Mouse (Mus musculus) embryonic facial prominence, embryonic 12.5 days (tissue): ENCODE results near the gene Sh2b1. TPM values are rescaled to one million over a fixed set of nuclear protein-coding genes. Genes with fewer than 3 reads are reported as not detected.

Source experiments
- ATAC-seq: fragments of 200-750 bp; cut with Nextera tagmentation; 2 replicates; pipeline ENCODE4 v1.8.0; 2017; ENCODE audit not compliant: insufficient number of reproducible peaks, insufficient read depth, low FRiP score, low TSS enrichment
- H3K27ac ChIP-seq: fragments of 300-500 bp; sonication (generic); 2 replicates; pipeline ENCODE4 v1.5.1; 2016; ENCODE audit warnings: mild to moderate bottlenecking
- H3K27me3 ChIP-seq: fragments of 300-500 bp; sonication (generic); 2 replicates; pipeline ENCODE4 v1.6.1; 2016; ENCODE audit warnings: mild to moderate bottlenecking, moderate library complexity
- H3K36me3 ChIP-seq: fragments of 300-500 bp; sonication (generic); 2 replicates; pipeline ENCODE4 v1.6.1; 2016; ENCODE audit warnings: mild to moderate bottlenecking
- H3K4me1 ChIP-seq: fragments of 300-500 bp; sonication (generic); 2 replicates; pipeline ENCODE4 v1.6.1; 2016
- H3K4me2 ChIP-seq: fragments of 300-500 bp; sonication (generic); replicated peaks from 2 replicates; pipeline ENCODE4 v1.6.1; 2016; ENCODE audit warnings: mild to moderate bottlenecking, moderate library complexity
- H3K4me3 ChIP-seq: fragments of 300-500 bp; sonication (generic); 2 replicates; pipeline ENCODE4 v1.5.1; 2016; ENCODE audit warnings: mild to moderate bottlenecking
- H3K9ac ChIP-seq: fragments of 300-500 bp; sonication (generic); 2 replicates; pipeline ENCODE4 v1.6.1; 2016; ENCODE audit warnings: mild to moderate bottlenecking, moderate library complexity
- H3K9me3 ChIP-seq: fragments of 300-500 bp; sonication (generic); 2 replicates; pipeline ENCODE4 v1.6.1; 2016; ENCODE audit warnings: mild to moderate bottlenecking, moderate library complexity
- WGBS: fragments of 180-500 bp; shearing (Covaris S2); methylation state at CpG from one replicate; pipeline ENCODE4 v1.1.7; 2016; 5-methylcytosine and 5-hydroxymethylcytosine counted together
- polyA plus RNA-seq: library from polyadenylated mRNA; unstranded; fragments of >200 nt; fragmentation: Nextera tagmentation; extraction: Ambion mirVana; gene quantifications from 2 replicates; pipeline ENCODE4 v1.2.1, GENCODE M21; 2016

Sh2b1 gene
- polyA plus RNA-seq = 60.2 and 62.6 TPM in 2 replicates

- peak within 1 kb of the TSS; percentile 92 for H3K27ac ChIP-seq
- H3K4me1 ChIP-seq = peaks cover 16% of the 10 kb centered on the region
- peak within 1 kb of the TSS; percentile 90 for H3K4me3 ChIP-seq
- H3K36me3 ChIP-seq = peaks cover 29% of the 10 kb centered on the region
- H3K9ac ChIP-seq = peak within 1 kb of the TSS; percentile 98
- WGBS = under 1% methylated on average over 53 of the region's 53 CpGs
- peak within 1 kb of the TSS; percentile 96 for H3K4me2 ChIP-seq
- H3K9me3 ChIP-seq = no peaks in the 10 kb centered on the region
- H3K27me3 ChIP-seq = no peaks in the 10 kb centered on the region
- ATAC-seq = peak; percentile 89
Measured at GRCm38 (mm10) chr7:126474993-126475581, at the start of gene Sh2b1. Gene Sh2b1 (minus strand): TSS chr7:126475424.

GRCm38 (mm10) chr7:126523316-126523715 is 48.1 kb upstream of the Sh2b1 start:
- Histone ChIP-seq H3K36me3 (no peaks in the 10 kb centered on the region), H3K4me1 (no peaks in the 10 kb centered on the region), H3K27me3 (no peaks in the 10 kb centered on the region), H3K4me3 (no peak overlapping the region), H3K27ac (no peak overlapping the region), H3K9ac (no peak overlapping the region), H3K4me2 (no peak overlapping the region), H3K9me3 (no peaks in the 10 kb centered on the region)
- WGBS = 70% methylated on average over 3 of the region's 3 CpGs
- ATAC-seq = no peak

GRCm38 (mm10) chr7:126519513-126519912 is 44.3 kb upstream of the Sh2b1 start:
- H3K4me3 ChIP-seq = no peak overlapping the region
- no peak for ATAC-seq
- H3K4me2 ChIP-seq = no peak overlapping the region
- no peaks in the 10 kb centered on the region for H3K36me3 ChIP-seq
- 55% methylated on average over 2 of the region's 2 CpGs for WGBS
- H3K4me1 ChIP-seq = no peaks in the 10 kb centered on the region
- no peaks in the 10 kb centered on the region for H3K27me3 ChIP-seq
- H3K27ac ChIP-seq = no peak overlapping the region
- no peaks in the 10 kb centered on the region for H3K9me3 ChIP-seq
- H3K9ac ChIP-seq = no peak overlapping the region

GRCm38 (mm10) chr7:126518261-126518941 is 43.2 kb upstream of the Sh2b1 start:
- Histone ChIP-seq H3K27me3 (no peaks in the 10 kb centered on the region), H3K36me3 (no peaks in the 10 kb centered on the region), H3K4me1 (no peaks in the 10 kb centered on the region), H3K4me2 (no peak overlapping the region), H3K9me3 (no peaks in the 10 kb centered on the region), H3K4me3 (no peak overlapping the region), H3K9ac (no peak overlapping the region), H3K27ac (no peak overlapping the region)
- 90% methylated on average over 5 of the region's 5 CpGs for WGBS
- ATAC-seq = no peak

- no peaks in the 10 kb centered on the region for H3K36me3 ChIP-seq
- no peaks in the 10 kb centered on the region for H3K4me1 ChIP-seq
- no peak for ATAC-seq
- H3K4me3 ChIP-seq = no peak overlapping the region
- WGBS = 84% methylated on average over 3 of the region's 3 CpGs
- H3K4me2 ChIP-seq = no peak overlapping the region
- no peak overlapping the region for H3K9ac ChIP-seq
- no peak overlapping the region for H3K27ac ChIP-seq
- H3K9me3 ChIP-seq = no peaks in the 10 kb centered on the region
- H3K27me3 ChIP-seq = no peaks in the 10 kb centered on the region
Measured at GRCm38 (mm10) chr7:126511287-126511686, 36.1 kb upstream of the Sh2b1 start.

GRCm38 (mm10) chr7:126507126-126507778 is 32.0 kb upstream of the Sh2b1 start:
- 81% methylated on average over 8 of the region's 8 CpGs for WGBS
- no peaks in the 10 kb centered on the region for H3K36me3 ChIP-seq
- H3K4me2 ChIP-seq = no peak overlapping the region
- no peaks in the 10 kb centered on the region for H3K27me3 ChIP-seq
- H3K4me3 ChIP-seq = no peak overlapping the region
- H3K9ac ChIP-seq = peak overlapping the region; percentile 27; the same call in 1 of the 2 replicates
- no peaks in the 10 kb centered on the region for H3K9me3 ChIP-seq
- ATAC-seq = no peak
- no peaks in the 10 kb centered on the region for H3K4me1 ChIP-seq
- no peak overlapping the region for H3K27ac ChIP-seq

- no peaks in the 10 kb centered on the region for H3K27me3 ChIP-seq
- 90% methylated on average over 2 of the region's 2 CpGs for WGBS
- no peak overlapping the region for H3K9ac ChIP-seq
- no peaks in the 10 kb centered on the region for H3K9me3 ChIP-seq
- H3K4me1 ChIP-seq = peaks cover 9% of the 10 kb centered on the region
- no peak overlapping the region for H3K4me3 ChIP-seq
- no peak overlapping the region for H3K27ac ChIP-seq
- no peak overlapping the region for H3K4me2 ChIP-seq
- peaks cover 13% of the 10 kb centered on the region for H3K36me3 ChIP-seq
- ATAC-seq = no peak
Measured at GRCm38 (mm10) chr7:126504913-126505312, 29.7 kb upstream of the Sh2b1 start.

- H3K4me1 ChIP-seq = peaks cover 9% of the 10 kb centered on the region
- peak within 1 kb of the TSS; percentile 100 for H3K4me3 ChIP-seq
- peak within 1 kb of the TSS; percentile 85 for H3K4me2 ChIP-seq
- peak within 1 kb of the TSS; percentile 100 for H3K27ac ChIP-seq
- H3K9ac ChIP-seq = peak within 1 kb of the TSS; percentile 100
- no peaks in the 10 kb centered on the region for H3K9me3 ChIP-seq
- H3K36me3 ChIP-seq = peaks cover 28% of the 10 kb centered on the region
- ATAC-seq = peak; percentile 87
- under 1% methylated on average over 52 of the region's 72 CpGs for WGBS
- no peaks in the 10 kb centered on the region for H3K27me3 ChIP-seq
Measured at GRCm38 (mm10) chr7:126503273-126503878, 28.2 kb upstream of the Sh2b1 start, which contains the start of gene Atxn2l. Gene Atxn2l (minus strand): TSS chr7:126503437.

GRCm38 (mm10) chr7:126502751-126503150 is 27.5 kb upstream of the Sh2b1 start:
- Histone ChIP-seq H3K36me3 (peaks cover 34% of the 10 kb centered on the region), H3K4me3 (peak overlapping the region; percentile 100), H3K9me3 (no peaks in the 10 kb centered on the region), H3K27me3 (no peaks in the 10 kb centered on the region), H3K9ac (peak overlapping the region; percentile 100), H3K4me2 (peak overlapping the region; percentile 85), H3K27ac (peak overlapping the region; percentile 100), H3K4me1 (peaks cover 9% of the 10 kb centered on the region)
- peak; percentile 11; the same call in 1 of the 2 replicates for ATAC-seq
- WGBS = 1% methylated on average over 40 of the region's 40 CpGs

GRCm38 (mm10) chr7:126502023-126502741 is 27.0 kb upstream of the Sh2b1 start:
- peak; percentile 87 for ATAC-seq
- no peaks in the 10 kb centered on the region for H3K9me3 ChIP-seq
- H3K4me2 ChIP-seq = peak overlapping the region; percentile 85
- peak overlapping the region; percentile 100 for H3K27ac ChIP-seq
- H3K4me1 ChIP-seq = peaks cover 9% of the 10 kb centered on the region
- peak overlapping the region; percentile 100 for H3K9ac ChIP-seq
- under 1% methylated on average over 56 of the region's 57 CpGs for WGBS
- H3K27me3 ChIP-seq = no peaks in the 10 kb centered on the region
- peaks cover 40% of the 10 kb centered on the region for H3K36me3 ChIP-seq
- peak overlapping the region; percentile 100 for H3K4me3 ChIP-seq

GRCm38 (mm10) chr7:126501684-126502022 is 26.4 kb upstream of the Sh2b1 start:
- ATAC-seq = no peak
- H3K27ac ChIP-seq = peak overlapping the region; percentile 100

More at GRCm38 (mm10) chr7:126501684-126502022, 26.4 kb upstream of the Sh2b1 start:
- no peaks in the 10 kb centered on the region for H3K27me3 ChIP-seq
- peak overlapping the region; percentile 85 for H3K4me2 ChIP-seq
- H3K4me1 ChIP-seq = peaks cover 9% of the 10 kb centered on the region
- peak overlapping the region; percentile 100 for H3K4me3 ChIP-seq
- WGBS = 4% methylated on average over 9 of the region's 9 CpGs
- H3K9me3 ChIP-seq = no peaks in the 10 kb centered on the region
- H3K9ac ChIP-seq = peak overlapping the region; percentile 100
- peaks cover 45% of the 10 kb centered on the region for H3K36me3 ChIP-seq
